Mouse (Mus musculus) liver, postnatal 0 days (tissue): ENCODE results near the gene Erp27. TPM values are rescaled to one million over a fixed set of nuclear protein-coding genes. Genes with fewer than 3 reads are reported as not detected.

Experiments
- ATAC-seq: fragments of 200-750 bp; cut with Nextera tagmentation; 2 replicates; pipeline ENCODE4 v1.8.0; 2017; ENCODE audit warnings: mild to moderate bottlenecking, moderate library complexity
- DNase-seq: peaks from one replicate; pipeline ENCODE4 v3.0.0-alpha.2; 2016
- H3K27ac ChIP-seq: fragments of 300-500 bp; sonication (generic); 2 replicates; pipeline ENCODE4 v1.5.1; 2014; ENCODE audit warnings: antibody characterized with exemption, moderate library complexity, mild to moderate bottlenecking, low read depth
- H3K27me3 ChIP-seq: fragments of 300-500 bp; sonication (generic); 2 replicates; pipeline ENCODE4 v1.6.1; 2014; ENCODE audit warnings: low read length, control low read depth, mixed read lengths; ENCODE audit not compliant: insufficient read depth
- H3K36me3 ChIP-seq: fragments of 300-500 bp; sonication (generic); replicated peaks from 2 replicates; pipeline ENCODE4 v1.6.1; 2014; ENCODE audit warnings: mild to moderate bottlenecking, control low read depth, low read length, moderate library complexity, mixed read lengths; ENCODE audit not compliant: insufficient read depth
- H3K4me1 ChIP-seq: fragments of 300-500 bp; sonication (generic); 2 replicates; pipeline ENCODE4 v1.6.1; 2014; ENCODE audit warnings: antibody characterized with exemption, mild to moderate bottlenecking, control low read depth; ENCODE audit not compliant: insufficient read depth
- H3K4me2 ChIP-seq: fragments of 300-500 bp; sonication (generic); 2 replicates; pipeline ENCODE4 v1.6.1; 2014; ENCODE audit warnings: low read depth, mild to moderate bottlenecking, low read length, moderate library complexity, mixed read lengths
- H3K4me3 ChIP-seq: fragments of 300-500 bp; sonication (generic); 2 replicates; pipeline ENCODE4 v1.5.1; 2014; ENCODE audit warnings: low read depth, low read length
- H3K9ac ChIP-seq: fragments of 300-500 bp; sonication (generic); replicated peaks from 2 replicates; pipeline ENCODE4 v1.6.1; 2014; ENCODE audit warnings: mild to moderate bottlenecking, moderate library complexity
- H3K9me3 ChIP-seq: fragments of 300-500 bp; sonication (generic); 2 replicates; pipeline ENCODE4 v1.6.1; 2016; ENCODE audit warnings: mild to moderate bottlenecking, control low read depth, low read length, mixed read lengths
- CTCF ChIP-seq: sonication (generic); IDR thresholded peaks from 2 replicates; pipeline ENCODE4 v1.5.1; 2016; ENCODE audit warnings: antibody characterized with exemption, low read depth
- EP300 ChIP-seq: IDR thresholded peaks from 2 replicates; pipeline ENCODE4 v1.6.1; 2016; ENCODE audit warnings: antibody characterized with exemption, low read depth, mild to moderate bottlenecking
- WGBS: fragments of 180-500 bp; shearing (Covaris S2); extraction: QIAGEN DNeasy Blood & Tissue Kit; methylation state at CpG from one replicate; pipeline ENCODE4 v1.1.7; 2014; ENCODE audit not compliant: insufficient replicate concordance; 5-methylcytosine and 5-hydroxymethylcytosine counted together
- polyA plus RNA-seq: library from polyadenylated mRNA; unstranded; fragments of >200 nt; fragmentation: Nextera tagmentation; extraction: Ambion mirVana; gene quantifications from 2 replicates; pipeline ENCODE4 v1.2.1, GENCODE M21; 2015

The Erp27 gene
- polyA plus RNA-seq, 1 experiment from 2014 or later: 0.42 TPM

DNA sequence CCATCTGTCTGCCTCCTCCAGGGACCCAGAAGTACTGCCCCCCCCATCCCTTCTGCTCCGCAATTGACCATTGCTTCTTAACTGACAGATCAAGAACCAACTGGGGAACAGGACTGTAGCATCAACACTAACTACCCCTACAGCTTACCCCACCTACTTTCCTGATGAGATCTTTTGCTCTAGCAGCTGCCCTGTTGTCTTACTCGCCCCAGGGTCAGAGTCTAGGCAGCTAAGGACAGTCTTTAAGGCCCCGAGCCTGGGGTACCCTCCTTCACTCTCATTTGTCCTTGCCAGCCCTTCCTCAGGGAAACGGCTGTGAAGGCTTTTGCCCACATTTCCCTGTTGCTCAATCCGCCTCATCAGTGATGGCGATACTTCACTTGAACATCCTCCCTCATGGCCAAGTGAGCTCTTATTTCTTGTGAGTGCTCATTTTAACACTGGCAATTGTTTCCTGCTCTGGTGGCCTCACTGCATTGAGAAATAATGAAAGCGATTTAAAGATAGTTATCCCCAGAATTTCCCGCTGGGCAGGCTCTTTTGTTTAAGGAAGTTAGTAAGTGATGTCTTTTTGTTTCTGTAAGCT, 18.0 kb downstream of the Erp27 start:
- no peaks in the 10 kb centered on the region for H3K27me3 ChIP-seq
- H3K4me2 ChIP-seq: no peak overlapping the region
- no peak for TF ChIP-seq EP300
- no peak for TF ChIP-seq CTCF
- H3K9ac ChIP-seq: no peak overlapping the region
- no peaks in the 10 kb centered on the region for H3K9me3 ChIP-seq
- DNase-seq (no peak), ATAC-seq (no peak)
- 40% methylated on average over 8 of the region's 8 CpGs for WGBS
- no peak overlapping the region for H3K4me3 ChIP-seq
- H3K4me1 ChIP-seq: peaks cover 10% of the 10 kb centered on the region; the same call in 1 of the 2 replicates
- H3K27ac ChIP-seq: no peak overlapping the region
- no peaks in the 10 kb centered on the region for H3K36me3 ChIP-seq

DNA sequence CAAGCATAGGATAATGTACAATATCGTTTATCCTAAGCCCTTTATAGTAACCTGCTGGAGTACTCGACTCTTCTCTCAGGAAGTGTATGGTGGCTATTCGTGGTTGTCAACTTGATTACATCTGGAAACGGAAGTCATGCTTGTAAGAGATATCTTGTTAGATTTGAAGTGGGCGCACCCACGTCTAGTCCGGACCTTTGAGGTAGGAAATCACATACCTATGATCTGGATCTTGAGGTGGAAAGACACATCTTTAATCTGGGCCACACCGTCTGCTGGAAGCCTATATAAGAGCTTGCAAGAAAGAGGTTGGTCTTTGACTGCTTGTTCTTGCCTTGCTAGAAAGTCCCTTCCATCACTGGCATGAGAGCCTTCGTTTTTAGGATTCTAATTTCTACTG, 19.5 kb downstream of the Erp27 start:
- ATAC-seq (no peak), DNase-seq (no peak)
- no peaks in the 10 kb centered on the region for H3K27me3 ChIP-seq
- H3K4me3 ChIP-seq: no peak overlapping the region
- no peak overlapping the region for H3K4me2 ChIP-seq
- TF ChIP-seq EP300 (no peak), CTCF (no peak)
- 45% methylated on average over 9 of the region's 9 CpGs for WGBS
- H3K36me3 ChIP-seq: no peaks in the 10 kb centered on the region
- no peak overlapping the region for H3K9ac ChIP-seq
- no peaks in the 10 kb centered on the region for H3K9me3 ChIP-seq
- peaks cover 10% of the 10 kb centered on the region; the same call in 1 of the 2 replicates for H3K4me1 ChIP-seq
- H3K27ac ChIP-seq: no peak overlapping the region

DNA sequence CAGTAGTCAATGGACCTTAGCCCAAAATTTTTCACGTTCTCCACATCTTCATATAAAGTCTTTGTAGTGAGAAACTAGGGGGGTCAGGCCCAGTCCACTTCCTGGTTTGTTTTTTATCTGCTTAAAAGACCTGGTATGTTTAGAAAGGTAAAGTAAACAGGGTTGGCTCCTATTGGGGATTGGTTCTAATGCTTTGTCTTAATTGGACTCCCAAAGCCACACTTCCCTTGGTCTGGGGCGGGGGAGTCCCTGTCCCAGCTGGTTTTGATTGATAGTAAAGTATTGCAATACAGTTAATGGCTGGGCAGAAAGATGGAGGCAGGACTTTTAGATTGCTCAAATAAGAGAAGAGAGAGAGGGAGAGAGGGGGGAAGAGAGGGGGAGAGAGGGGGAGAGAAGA, 21.0 kb downstream of the Erp27 start:
- Histone ChIP-seq H3K27ac (no peak overlapping the region), H3K4me2 (no peak overlapping the region), H3K9ac (no peak overlapping the region), H3K9me3 (no peaks in the 10 kb centered on the region), H3K27me3 (no peaks in the 10 kb centered on the region), H3K36me3 (no peaks in the 10 kb centered on the region), H3K4me1 (peaks cover 5% of the 10 kb centered on the region; the same call in 1 of the 2 replicates), H3K4me3 (no peak overlapping the region)
- TF ChIP-seq EP300 (no peak), CTCF (no peak)
- ATAC-seq: no peak
- WGBS: 35% methylated on average over 2 of the region's 2 CpGs
- DNase-seq: no peak

DNA sequence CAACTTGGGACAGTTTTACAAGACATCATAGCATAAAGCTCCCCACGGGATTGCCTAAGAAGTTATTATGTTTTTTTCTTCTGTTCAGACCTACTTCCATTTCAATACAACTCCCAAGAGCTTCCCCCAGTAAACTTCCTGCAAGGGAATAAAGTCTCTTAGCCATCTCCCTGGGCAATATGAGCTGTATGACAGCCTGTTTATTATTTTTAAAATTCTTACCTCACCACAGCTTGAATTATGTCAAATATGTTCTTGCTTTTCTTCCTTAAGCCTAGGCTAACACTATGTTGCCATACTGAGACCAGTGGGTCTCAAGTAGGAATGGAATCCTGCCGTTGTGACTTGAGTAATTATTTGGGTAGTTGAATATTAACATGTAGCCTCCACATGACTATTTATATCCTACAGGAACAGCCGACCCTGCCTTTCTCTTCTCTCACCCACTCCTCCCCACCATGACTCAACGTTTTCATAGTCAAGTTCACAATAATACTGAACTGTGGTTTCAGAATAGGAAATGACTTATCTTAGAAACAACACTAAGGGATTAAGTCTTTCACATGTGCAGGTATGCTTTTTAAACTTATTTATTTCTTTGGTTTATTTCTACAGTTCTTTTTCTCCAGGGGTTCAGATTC, 21.5 kb downstream of the Erp27 start:
- Histone ChIP-seq H3K9ac (no peak overlapping the region), H3K4me2 (no peak overlapping the region), H3K36me3 (no peaks in the 10 kb centered on the region), H3K27ac (no peak overlapping the region), H3K9me3 (no peaks in the 10 kb centered on the region), H3K4me1 (peaks cover 5% of the 10 kb centered on the region; the same call in 1 of the 2 replicates), H3K4me3 (no peak overlapping the region), H3K27me3 (no peaks in the 10 kb centered on the region)
- WGBS: 20% methylated on average over 4 of the region's 4 CpGs
- TF ChIP-seq EP300 (no peak), CTCF (no peak)
- ATAC-seq (no peak), DNase-seq (no peak)

DNA sequence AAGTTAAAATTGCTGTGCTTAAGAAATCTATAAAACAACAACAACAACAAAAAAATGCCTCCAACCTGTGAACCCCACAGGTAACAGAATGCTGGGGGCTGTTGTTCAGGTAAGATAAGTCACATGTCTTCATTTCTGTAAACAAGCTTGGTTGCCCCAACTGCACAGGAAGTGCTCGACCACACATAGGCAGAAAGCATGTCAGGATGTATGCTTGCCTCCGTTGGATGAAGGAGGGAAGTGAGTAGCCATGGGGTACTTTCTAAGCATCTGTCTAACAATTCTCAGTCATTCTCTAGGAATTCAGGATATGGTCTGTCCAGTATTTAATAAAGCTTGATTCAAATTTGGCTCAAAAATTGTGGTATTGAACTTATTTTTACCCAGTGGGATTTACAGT, 23.0 kb downstream of the Erp27 start:
- Histone ChIP-seq H3K4me2 (no peak overlapping the region), H3K4me1 (peaks cover 8% of the 10 kb centered on the region), H3K27me3 (no peaks in the 10 kb centered on the region), H3K27ac (no peak overlapping the region), H3K9me3 (no peaks in the 10 kb centered on the region), H3K9ac (no peak overlapping the region), H3K36me3 (no peaks in the 10 kb centered on the region), H3K4me3 (no peak overlapping the region)
- ATAC-seq (no peak), DNase-seq (no peak)
- 29% methylated on average over 2 of the region's 2 CpGs for WGBS
- TF ChIP-seq EP300 (no peak), CTCF (no peak)

DNA sequence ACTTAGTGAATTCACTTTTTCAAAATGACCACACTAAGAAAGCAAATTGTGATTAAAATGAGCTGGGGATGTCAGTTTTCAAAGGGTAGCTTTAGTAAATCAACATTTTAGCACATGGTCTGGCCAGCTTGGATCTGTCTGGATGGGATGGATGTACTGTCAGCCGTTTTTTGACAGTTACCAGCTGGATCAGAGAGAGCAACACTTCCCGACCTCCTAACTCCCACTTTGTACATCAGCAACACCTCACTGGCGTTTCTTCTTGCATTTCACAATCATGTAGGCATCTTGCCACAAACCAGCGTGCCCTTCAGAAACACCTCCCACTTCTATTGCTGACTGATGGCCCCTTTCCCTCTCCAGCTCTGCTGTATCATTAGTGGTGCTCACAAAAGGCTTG, 23.8 kb downstream of the Erp27 start:
- WGBS: 29% methylated on average over 4 of the region's 4 CpGs

More for the DNA sequence above, 23.8 kb downstream of the Erp27 start:
- Histone ChIP-seq H3K9ac (no peak overlapping the region), H3K36me3 (no peaks in the 10 kb centered on the region), H3K9me3 (no peaks in the 10 kb centered on the region), H3K27ac (no peak overlapping the region), H3K4me1 (peaks cover 7% of the 10 kb centered on the region), H3K4me3 (no peak overlapping the region), H3K4me2 (no peak overlapping the region), H3K27me3 (no peaks in the 10 kb centered on the region)
- DNase-seq (no peak), ATAC-seq (no peak)
- TF ChIP-seq EP300 (no peak), CTCF (no peak)
